Mouse (Mus musculus) NIH3T3 (cell line): ENCODE data around the gene Ntf3.

Experiments
- DNase-seq: peaks from one replicate; pipeline ENCODE4 v3.0.0-alpha.2; 2012; ENCODE audit warnings: low read depth

Ntf3 gene

DNA sequence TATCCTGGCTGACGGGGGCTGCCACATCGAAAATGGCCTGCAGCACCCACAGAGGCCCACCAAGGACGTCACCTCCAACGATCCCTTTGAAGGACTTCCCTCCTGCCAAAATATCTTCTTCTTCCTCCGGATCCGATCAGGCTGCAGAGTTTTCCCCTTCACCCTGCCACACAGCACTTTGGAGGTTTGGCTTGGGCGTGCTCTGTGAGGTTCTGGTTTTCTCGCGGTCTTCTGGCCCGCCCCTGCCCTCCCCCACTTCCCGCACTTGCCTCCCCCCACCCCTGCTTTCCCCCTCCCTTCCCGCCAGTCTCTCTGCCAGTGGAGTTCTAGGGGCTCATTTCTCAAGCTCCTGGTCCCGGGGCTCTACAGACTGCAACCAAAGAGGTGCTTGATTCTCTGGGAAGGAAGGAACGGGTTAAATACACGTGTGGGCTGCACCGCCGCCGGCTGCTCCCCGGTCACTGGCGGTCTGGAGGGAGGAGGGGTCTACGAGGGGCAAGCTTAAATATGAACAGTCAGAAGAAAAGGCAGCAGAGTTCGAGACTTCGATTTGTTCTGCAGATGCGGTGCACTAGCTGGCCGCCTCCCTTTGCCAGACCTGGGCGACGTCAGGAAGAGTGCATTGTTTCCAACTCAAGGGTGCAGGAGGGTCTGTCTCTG is at the start of gene Ntf3:
Gene Ntf3 (minus strand): TSS at position 363 of the 660 bp plus-strand sequence.
- no peak for DNase-seq

DNA sequence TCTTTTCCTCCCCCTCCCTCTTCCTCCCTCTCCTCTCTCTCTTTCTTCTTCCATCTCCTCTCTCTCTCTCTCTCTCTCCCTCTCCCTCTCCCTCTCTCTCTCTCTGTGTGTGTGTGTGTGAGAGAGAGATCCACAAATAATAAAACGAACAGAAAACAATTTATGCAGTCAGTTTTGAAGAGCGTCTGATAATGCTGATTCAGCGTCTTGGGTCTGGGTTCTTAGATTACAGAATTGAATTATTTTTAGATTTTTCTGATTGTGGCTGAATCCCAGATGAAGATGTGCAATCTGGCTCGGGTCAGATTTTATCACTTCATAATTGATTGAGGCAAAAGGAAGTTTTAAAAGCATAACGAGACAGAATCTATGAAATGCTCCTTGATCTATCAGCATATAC is 46.6 kb upstream of the Ntf3 start:
- DNase-seq: no peak

GRCm38 (mm10) chr6:126203366-126203765 is 36.7 kb upstream of the Ntf3 start:
- no peak for DNase-seq

DNA sequence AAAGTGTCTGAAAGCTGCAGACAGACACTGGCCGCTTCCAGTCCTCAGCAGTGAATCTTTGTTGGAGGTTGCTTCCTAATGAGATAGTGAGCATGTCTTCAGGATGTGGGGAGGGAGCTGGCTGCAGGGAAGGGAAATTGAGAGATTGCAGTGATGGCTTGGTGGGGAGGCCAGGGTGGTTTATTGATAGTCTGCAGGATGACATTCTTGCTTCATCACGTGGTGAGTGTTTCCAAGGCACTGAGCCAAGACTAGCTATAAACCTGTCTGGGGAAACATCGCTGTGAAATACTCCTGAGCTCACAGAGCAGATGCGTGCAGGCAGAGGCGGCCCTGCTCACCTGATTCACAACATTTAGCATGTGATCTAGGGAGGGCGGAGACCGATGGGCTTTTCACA is 36.2 kb upstream of the Ntf3 start:
- peak; percentile 20 for DNase-seq

DNA sequence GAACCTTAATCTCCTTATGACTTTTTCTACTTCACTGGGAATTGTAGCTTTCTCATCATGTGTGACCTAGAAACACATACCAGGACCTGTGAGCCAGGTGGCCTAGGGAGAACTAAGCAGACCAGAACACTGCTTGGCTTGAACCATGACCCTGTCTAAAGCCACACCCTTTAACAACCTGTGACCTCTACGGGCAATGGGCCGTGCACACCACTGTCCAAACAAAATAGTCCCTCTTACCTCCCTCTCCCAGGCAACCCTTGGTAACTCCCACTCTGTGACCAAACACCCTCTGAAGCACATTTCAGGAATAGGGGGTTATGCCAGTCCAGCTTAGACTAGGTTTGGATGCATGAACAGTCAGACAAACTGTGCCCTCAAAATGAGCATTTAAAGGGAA is 35.0 kb upstream of the Ntf3 start:
- no peak for DNase-seq

GRCm38 (mm10) chr6:126199916-126200315 is 33.2 kb upstream of the Ntf3 start:
- DNase-seq: no peak

GRCm38 (mm10) chr6:126194760-126195159 is 28.1 kb upstream of the Ntf3 start:
- DNase-seq: no peak

GRCm38 (mm10) chr6:126190218-126190871 is 23.6 kb upstream of the Ntf3 start:
- no peak for DNase-seq

DNA sequence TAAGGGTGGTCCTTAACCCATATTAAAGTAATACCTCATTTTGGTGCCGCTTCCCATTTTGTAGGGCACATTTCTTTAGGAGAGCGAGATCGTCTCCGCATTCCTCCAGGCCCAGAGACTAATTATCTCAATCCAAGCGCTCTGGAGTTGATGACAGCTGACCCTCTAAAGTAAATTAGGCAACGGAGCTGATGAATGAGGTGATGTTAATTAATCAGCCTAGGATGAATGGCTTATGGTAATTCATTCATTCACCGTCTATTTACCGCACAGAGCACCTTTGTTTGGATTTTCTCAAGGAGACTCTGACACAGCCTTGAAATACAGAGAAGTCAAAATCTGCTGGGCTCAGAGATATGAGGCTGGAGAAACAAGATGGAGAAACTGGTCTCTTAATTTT is 20.7 kb upstream of the Ntf3 start:
- DNase-seq: no peak

GRCm38 (mm10) chr6:126186116-126186515 is 19.4 kb upstream of the Ntf3 start:
- DNase-seq: no peak

DNA sequence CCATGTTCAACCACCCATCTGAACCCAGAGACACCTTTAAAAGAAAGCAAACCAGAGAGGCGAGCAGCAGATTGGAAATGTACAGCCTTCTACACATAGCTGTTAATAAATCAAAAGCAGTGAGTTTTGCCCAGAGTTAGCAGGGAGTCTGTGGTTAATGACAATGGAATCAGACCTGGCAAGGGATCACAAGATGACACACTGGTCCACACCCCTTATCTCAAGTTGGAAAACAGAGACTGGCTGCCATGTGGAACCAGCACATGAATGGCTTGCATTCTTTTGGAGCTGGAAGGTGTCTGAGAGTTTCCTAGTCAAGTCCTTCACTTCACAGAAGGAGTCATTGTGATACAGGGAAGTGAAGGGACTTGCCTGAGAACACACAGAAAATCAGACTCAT is 5.4 kb upstream of the Ntf3 start:
- DNase-seq: peak; percentile 38

GRCm38 (mm10) chr6:126170772-126171171 is 4.1 kb upstream of the Ntf3 start:
- no peak for DNase-seq

GRCm38 (mm10) chr6:126167731-126168130 is 1.0 kb upstream of the Ntf3 start:
- DNase-seq: peak; percentile 74

GRCm38 (mm10) chr6:126167208-126167590 is 489 bp upstream of the Ntf3 start:
- no peak for DNase-seq

- no peak for DNase-seq
These were observed 1.0 kb downstream of the Ntf3 start for GRCm38 (mm10) chr6:126165591-126166155.

DNA sequence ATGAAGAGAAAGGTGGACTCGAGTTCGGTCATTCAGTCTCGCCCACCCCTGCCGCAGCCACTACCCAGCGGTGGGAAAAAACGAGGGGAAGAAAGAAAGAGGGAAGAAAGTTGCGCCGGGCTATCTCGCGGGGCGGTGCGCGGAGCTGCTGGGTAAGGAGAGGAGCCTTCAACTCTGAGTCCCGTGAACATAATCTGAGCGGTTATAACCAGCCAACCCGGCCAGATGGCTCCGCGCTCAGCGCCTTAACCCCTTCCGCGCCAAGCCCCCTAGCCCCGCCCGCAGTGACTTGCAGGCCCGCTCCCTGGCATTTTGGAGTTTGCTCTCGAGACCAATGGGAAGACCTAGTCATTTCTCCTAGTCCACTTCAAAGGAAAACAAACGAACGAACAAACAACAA is 1.9 kb downstream of the Ntf3 start:
- DNase-seq: no peak

- no peak for DNase-seq
These were observed 2.6 kb downstream of the Ntf3 start for GRCm38 (mm10) chr6:126163861-126164755.

DNA sequence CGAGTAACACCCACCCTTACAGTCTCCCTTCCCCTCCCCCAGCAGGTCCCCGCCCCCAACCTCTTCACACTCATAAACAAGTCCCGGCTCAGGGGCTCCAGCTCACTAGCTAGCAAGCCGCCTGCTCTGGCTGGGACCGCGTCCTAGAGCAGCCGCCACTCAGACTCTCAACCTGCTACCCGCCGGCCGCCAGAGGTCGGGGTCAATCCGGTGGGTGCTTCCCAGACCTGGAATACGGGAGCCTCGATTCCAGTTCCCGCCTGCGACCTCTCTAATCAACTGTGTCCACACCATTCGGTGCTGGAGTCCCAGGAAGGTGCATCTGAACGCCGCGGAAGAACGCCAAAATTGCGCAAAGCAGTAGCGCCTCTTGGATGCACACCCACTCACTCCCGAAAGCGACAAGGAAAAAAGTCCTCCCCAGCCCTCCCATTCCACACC is 3.5 kb downstream of the Ntf3 start:
- no peak for DNase-seq

- no peak for DNase-seq
These were observed 4.4 kb downstream of the Ntf3 start for GRCm38 (mm10) chr6:126162351-126162758.

DNA sequence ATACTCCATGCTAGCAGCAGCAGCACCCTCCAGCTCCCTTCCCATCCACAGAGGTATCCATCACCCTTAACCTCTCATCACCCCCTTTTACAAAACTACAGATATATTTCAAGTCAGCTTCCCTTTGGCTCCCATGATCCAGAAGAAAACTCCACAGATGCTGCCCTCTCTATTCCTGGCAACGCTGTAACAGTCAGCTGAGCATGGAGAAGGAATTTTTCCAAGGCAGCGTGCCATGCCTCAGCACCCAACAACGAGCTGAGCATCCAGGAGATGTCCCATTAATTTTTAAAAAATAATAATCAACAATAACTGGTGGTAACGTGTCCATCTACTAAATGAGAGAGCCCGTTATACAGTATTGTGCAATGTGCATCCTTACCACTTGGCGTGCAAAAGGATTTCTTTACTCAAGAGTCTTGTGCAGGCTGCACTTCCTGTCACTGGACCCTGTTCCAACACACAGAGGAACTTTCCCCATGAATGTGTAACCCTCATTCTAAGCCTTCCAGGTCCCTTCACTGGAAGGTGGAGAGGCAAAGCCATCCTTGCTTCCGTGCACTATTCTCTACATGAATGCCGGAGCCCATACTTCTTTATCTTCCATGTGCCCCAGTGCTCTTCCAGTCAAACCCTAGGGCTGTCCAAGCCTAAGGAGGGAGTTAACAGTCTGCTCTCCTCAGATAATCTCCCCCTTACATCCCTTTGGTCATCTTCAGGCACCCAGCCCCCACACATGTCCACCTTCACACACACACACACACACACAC is 5.0 kb downstream of the Ntf3 start:
- DNase-seq: no peak

DNA sequence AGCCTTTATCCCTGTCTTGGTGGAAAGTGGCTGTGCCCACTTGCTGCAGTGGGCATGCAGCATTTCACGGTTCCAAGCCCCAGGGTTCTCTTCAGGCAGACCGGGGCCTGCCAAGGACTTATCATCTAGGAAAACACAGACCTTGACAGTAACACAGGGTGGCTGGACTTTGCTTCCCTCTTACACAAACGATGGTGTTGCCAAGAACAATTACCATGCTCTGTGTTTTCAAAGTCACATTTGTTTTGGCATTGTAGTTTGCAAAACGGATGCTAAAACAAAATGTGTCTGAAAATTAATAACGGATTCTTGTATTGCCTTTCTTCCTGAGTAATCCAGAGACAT is 6.7 kb downstream of the Ntf3 start:
- no peak for DNase-seq
